Mouse (Mus musculus): ENCODE measurements around the gene Arhgap27.
"Not testable (repeated sequence)": the region's sequence is repeated elsewhere in the genome, so short reads cannot be mapped to it uniquely, and the experiment has no call there.

Gene Arhgap27

DNA sequence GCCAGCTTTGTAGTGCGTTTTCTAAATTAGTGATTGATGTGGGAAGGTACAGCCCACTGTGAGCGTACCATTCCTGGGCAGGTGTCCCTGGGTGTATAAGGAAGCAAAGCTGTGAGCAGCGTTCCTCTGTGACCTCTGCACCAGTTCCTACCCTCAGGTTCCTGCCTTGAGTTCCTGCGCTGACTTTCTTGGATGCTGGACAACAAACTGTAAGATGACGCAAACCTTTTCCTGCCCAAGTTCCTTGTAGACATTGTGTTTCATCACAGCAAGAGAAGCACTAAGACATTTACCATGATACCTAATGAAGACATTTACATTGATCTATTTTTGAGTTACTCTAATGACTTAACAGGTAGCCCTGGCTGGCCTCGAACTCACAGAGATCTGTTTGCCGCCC is 68.7 kb downstream of the Arhgap27 start:
- no peak for DNase-seq (ENCODE audit: low spot score)

DNA sequence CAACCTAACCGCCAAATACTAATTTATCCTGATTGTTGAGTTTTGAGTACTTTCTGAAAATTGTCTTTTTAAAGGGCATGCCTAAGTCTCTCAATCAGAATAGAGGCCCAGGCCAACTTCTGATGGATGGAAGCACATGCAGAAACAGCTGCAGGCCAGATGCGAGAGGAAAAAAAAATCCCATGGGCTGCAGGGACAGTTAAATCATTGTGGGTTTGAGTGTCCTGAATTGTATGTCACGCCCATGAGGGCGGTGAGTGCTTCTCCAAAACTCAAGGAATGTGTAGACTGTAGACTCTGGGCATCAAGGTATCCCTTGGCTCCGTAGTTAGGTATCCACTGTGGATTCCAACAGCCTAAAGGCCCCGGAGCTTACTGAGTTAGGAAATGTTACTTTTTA is 69.4 kb downstream of the Arhgap27 start:
- no peak for DNase-seq (ENCODE audit: low spot score)

DNA sequence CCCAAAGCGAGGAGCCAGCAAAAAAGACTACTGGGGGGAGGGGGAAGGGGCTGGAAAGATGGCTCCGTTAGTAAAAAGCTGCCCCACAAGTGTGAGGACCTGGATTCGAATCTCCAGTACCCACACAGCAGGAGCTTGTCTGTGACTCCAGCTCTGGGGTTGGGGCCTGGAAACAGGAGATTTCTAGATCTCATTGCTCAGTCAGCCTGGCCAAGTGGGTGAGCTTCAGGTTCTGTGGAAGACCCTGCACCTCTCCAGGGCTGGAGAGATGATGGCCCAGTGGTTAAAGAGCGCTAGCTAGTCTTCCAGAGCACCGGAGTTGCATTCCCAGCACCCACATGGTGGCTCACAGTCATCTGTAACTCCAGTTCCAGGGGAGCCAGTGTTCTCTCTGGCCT is 70.6 kb downstream of the Arhgap27 start:
- DNase-seq (ENCODE audit: low spot score), result no peak

DNA sequence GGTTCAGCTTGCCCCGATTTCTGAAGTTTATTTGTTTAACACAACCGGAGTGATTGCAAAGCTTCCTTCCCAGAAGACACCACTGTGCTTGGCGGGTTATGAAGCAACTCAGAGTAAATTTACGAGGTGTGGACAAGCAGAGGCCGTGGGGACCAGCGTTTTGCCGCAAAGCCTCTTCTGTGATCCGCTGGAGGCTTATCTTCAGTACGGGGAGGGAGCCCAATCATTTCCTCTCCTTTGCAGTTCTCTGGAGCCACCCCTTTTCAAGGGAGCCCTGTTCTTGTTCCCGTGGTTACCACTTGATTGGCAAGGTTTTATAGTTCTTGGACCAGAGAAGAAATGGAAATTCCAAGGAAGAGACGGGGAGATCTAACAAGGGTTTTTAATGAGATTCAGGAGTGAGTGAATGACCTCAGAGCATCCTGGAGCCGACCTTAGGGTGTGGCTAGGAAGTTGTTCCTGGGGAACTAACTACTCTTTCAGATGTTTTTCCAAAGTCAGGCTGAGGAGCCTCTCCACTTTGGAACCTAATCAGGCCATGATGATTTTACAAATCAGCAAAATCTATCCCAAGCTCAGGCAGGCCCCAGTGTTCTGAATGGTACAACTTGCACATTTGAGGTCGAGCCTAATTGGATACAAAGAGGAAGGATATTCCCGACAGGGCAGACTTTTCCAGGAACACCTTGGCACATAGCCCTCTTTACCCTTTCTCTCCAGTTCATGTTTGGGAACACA is 71.2 kb downstream of the Arhgap27 start:
- DNase-seq (ENCODE audit: low spot score), result no peak

DNA sequence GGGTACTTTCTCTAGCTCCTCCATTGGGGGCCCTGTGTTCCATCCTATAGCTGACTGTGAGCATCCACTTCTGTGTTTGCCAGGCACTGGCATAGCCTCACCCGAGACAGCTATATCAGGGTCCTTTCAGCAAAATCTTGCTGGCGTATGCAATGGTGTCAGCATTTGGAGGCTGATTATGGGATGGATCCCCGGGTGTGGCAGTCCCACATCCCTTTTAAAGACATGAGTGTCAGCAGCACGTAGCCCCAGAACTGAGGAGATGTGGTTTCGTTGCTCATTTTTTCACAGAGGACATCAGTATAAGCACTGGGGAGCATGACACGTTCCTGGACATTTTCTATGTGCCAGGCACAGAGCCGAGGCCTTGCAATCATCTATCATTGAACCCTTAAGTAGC is 72.7 kb downstream of the Arhgap27 start:
- not testable (repeated sequence) for DNase-seq (ENCODE audit: low spot score)

DNA sequence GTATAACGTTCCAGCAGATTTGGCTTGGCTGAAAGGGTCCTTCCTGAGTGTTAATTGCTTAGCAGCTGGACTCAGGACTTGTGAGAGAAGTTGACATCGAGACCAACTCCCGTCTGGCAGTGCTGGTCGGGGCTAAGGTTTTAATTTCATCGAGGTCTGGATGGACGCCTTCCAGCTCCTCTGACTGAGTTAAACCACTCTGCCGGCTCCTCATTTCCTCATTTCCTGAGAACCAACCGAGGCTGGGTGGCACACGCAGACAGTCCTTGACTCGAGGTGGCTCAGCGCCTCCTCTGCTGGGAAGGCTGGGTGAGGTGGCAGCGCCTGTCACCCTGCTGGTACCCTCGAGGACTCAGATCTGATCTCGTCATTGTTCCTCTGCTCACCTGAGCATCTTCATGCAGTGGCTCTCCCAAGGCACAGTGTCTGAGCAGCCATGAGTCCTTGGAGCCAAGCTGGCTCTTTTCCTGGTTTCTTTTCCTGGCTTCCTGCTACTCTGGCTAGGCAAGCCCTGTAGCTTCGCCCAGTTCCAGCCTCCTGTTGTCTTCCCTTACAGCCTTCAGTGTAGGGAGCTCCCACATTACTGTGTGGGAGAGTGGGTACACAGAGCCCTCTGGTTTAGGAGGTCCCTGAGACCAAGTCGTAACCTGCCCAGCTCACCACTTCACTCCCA is 75.1 kb downstream of the Arhgap27 start:
- DNase-seq (ENCODE audit: low spot score), result no peak

DNA sequence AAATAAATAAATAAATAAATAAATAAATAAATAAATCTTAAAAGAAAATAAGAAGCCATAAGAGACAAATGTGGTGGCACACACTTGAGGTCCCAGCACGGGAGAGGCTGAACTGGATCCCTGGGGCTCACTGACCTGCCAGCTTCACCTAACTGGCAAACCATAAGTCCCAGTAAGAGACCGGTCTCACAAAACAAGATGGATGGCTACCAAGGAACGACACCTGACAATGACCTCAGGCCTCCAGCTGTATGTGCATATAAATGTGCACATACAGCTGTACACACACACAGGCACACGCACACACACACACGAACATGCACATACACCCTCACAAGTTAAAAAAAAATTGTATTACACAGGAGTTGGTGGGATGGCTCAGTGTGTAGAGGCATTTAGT is 76.6 kb downstream of the Arhgap27 start:
- DNase-seq (ENCODE audit: low spot score), result no peak

DNA sequence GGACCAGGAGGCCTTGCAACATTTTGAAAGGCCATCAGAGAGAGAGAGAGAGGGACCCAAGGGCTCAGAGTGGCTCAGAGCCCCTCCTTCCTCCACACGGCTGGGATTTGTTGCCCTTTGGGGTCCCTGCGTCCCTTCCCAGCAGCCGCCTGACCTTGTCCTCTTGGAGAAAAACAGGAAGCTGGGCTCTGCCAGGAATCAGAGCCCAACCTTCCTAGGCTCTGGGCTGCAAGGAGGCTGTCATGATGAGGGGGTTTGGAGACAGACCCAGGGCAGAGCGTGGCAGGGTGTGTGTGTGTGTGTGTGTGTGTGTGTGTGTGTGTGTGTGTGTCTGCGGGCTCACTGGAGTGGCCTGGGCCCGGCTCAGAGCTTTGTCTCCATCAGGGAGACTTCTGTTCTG is 77.5 kb downstream of the Arhgap27 start:
- DNase-seq (ENCODE audit: low spot score), result no peak

DNA sequence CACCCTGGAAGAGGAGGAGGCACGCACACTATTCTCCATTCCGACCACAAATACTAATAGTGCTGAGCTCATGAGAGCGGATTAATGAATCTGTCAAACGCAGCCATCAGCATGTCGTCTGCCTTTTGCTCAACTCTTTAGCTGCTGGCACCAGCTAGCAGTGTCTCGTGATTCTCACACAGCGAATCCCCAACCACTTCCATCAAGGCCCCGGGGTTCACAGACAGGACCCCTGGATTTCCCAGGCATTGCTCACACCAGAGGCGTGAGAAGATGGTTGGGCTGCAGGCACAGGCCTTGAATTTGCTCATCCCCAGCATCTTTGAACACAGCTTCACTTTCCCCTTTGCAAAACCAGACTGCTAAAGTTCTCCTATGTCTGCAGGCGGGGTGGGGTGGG is 78.2 kb downstream of the Arhgap27 start:
- no peak for DNase-seq (ENCODE audit: low spot score)

DNA sequence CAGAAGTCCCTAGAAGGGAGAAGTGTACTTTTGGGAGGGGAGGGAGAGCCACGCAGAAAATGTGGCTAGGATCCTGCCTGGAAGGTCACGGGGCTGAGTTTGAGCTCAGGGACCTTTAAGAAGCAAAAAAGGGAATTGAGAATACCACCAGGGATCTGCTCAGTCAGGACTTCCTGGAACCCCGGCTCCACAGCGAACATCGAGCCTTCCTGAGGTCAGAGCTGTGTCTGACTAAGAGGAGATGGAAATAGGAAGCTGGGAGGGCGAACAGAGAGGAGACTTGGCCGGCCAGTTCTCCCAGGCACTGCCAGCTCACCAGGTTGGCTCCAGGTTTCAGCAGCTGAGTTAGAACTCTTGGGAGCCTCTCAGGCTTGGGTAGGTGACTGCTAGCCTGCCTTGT is 81.7 kb downstream of the Arhgap27 start:
- DNase-seq (ENCODE audit: low spot score), result no peak

Measured in ovary, postnatal 10 days (tissue).